19 mouse cellular contexts compared by ENCODE assay signal in the genomic region with DNA sequence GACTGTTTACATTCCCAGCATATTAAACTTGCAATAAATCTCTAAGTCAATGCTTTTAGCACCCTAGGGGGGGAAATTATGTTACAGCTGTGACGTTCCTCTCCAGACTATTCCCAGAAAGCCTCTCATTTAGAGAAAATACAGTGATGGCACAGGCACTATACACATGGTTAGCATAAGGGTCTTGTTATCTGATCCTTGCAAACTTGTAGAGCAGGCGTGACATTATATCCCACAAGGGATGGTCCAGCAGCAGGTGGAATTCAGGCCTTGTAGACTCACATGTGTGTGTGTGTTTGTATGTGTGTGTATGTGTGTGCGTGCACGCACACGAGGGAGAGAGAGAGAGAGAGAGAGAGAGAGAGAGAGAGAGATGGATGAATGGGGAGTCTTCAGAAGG.
"Had no signal": no experiment of that assay in that cellular context is flagged by ENCODE, and none has a peak within 500 bp of the region (broad histone marks: within the 10 kb centered on the region; RNA-seq: fewer than 3 reads in every experiment).

No protein-coding gene starts in this region.

- H3K27ac ChIP-seq: kidney, embryonic 15.5 days; left cerebral cortex, adult 2 months; limb, embryonic 12.5 days; liver, embryonic 13.5 days; stomach, postnatal 0 days had no signal

- H3K4me3 ChIP-seq: kidney, embryonic 15.5 days; left cerebral cortex, adult 2 months; limb, embryonic 12.5 days; liver, embryonic 13.5 days had no signal

- H3K4me2 ChIP-seq: kidney, embryonic 15.5 days; limb, embryonic 12.5 days; liver, embryonic 13.5 days; midbrain, embryonic 11.5 days had no signal

- H3K27me3 ChIP-seq: kidney, embryonic 15.5 days; limb, embryonic 12.5 days; liver, embryonic 13.5 days had no signal

- DNase-seq: kidney, adult 8-10 months; kidney, postnatal 36 days; layer of hippocampus, postnatal 36 days; liver, embryonic 13.5 days; lung, adult 2 months; lung, postnatal 14 days; lung, postnatal 4 days; midbrain, embryonic 14.5 days; right cerebral cortex, postnatal 14 days; right cerebral cortex, postnatal 4 days; thymus, adult 2 months; thymus, postnatal 14 days; thymus, postnatal 4 days had no signal

- ATAC-seq: intestine, postnatal 0 days had no signal

- H3K9ac ChIP-seq: kidney, embryonic 15.5 days; limb, embryonic 12.5 days; liver, embryonic 13.5 days had no signal

- H3K9me3 ChIP-seq: kidney, embryonic 15.5 days; limb, embryonic 12.5 days; liver, embryonic 13.5 days had no signal

- H3K4me1 ChIP-seq: kidney, embryonic 15.5 days; liver, embryonic 13.5 days had no signal

- H3K36me3 ChIP-seq: kidney, embryonic 15.5 days; limb, embryonic 12.5 days; liver, embryonic 13.5 days had no signal
